Mouse (Mus musculus): ENCODE data around the gene Lpcat2. TPM values are rescaled to one million over a fixed set of nuclear protein-coding genes. Genes with fewer than 3 reads are reported as not detected.

Lpcat2 gene
- polyA plus RNA-seq, 1 experiment from 2014 or later, result 8.5 TPM

DNA sequence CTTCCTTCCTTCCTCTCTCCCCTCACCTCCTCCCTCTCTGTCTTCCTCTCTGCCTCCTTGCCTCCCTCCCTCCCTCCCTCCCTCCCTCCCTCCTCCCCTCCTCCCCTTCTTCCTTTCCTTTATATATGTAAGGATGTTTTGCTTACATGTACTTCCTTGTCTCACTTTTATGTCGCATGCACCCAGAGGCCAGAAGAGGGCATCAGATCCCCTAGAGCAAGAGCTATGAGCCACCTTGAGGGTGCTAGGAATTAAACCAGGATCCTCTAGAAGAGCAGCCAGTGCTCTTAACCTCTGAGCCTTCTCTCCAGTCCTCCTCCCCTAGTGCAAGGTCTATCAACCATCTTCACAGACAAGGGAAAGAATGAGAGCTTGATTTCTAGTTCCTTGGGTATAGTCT is 40.9 kb downstream of the Lpcat2 start:
- no peak for ATAC-seq (ENCODE audit: insufficient number of reproducible peaks, low FRiP score, low TSS enrichment, low read depth)
- H3K36me3 ChIP-seq (ENCODE audit: control insufficient read depth, insufficient read depth, low read length), result no peaks in the 10 kb centered on the region
- H3K9me3 ChIP-seq (ENCODE audit: control insufficient read depth, low read length), result no peaks in the 10 kb centered on the region
- H3K4me3 ChIP-seq (ENCODE audit: low read depth, low read length), result no peak overlapping the region
- no peaks in the 10 kb centered on the region for H3K4me1 ChIP-seq (ENCODE audit: control insufficient read depth, insufficient read depth, low read length)
- DNase-seq (ENCODE audit: low spot score), result no peak
- no peak overlapping the region for H3K9ac ChIP-seq (ENCODE audit: low read length)
- WGBS, result 83% methylated on average over 1 of the region's 1 CpGs
- H3K27me3 ChIP-seq (ENCODE audit: control insufficient read depth, insufficient read depth, low read length), result no peaks in the 10 kb centered on the region
- no peak overlapping the region for H3K27ac ChIP-seq (replicated peaks; ENCODE audit: low read depth, low read length)
- H3K4me2 ChIP-seq (ENCODE audit: low read depth, severe bottlenecking), result no peak overlapping the region

DNA sequence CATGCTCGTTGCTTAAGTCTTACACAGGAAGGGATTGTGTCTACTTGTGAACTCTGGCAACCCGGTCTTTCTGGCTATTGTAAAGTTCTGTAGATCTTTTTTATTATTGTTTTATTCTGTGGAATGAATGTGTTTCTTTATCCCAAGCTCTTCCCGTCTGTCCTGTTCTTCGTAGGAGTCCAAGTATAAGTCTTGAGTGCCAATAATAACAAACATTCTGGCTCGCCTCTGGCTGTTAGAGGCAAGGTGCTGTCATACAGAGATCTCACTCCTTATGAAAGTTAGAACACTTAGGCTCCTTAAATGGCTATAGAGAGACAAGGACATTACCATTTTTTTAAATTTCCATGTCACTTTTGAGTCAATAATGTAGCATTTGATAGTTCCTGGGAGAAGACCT is 41.5 kb downstream of the Lpcat2 start:
- H3K27me3 ChIP-seq (ENCODE audit: control insufficient read depth, insufficient read depth, low read length), result no peaks in the 10 kb centered on the region
- H3K4me3 ChIP-seq (ENCODE audit: low read depth, low read length), result no peak overlapping the region
- no peaks in the 10 kb centered on the region for H3K36me3 ChIP-seq (ENCODE audit: control insufficient read depth, insufficient read depth, low read length)
- DNase-seq (ENCODE audit: low spot score) (no peak), ATAC-seq (ENCODE audit: insufficient number of reproducible peaks, low FRiP score, low TSS enrichment, low read depth) (no peak)
- H3K27ac ChIP-seq (replicated peaks; ENCODE audit: low read depth, low read length), result no peak overlapping the region
- no peak overlapping the region for H3K4me2 ChIP-seq (ENCODE audit: low read depth, severe bottlenecking)
- H3K9ac ChIP-seq (ENCODE audit: low read length), result no peak overlapping the region
- H3K9me3 ChIP-seq (ENCODE audit: control insufficient read depth, low read length), result no peaks in the 10 kb centered on the region
- no peaks in the 10 kb centered on the region for H3K4me1 ChIP-seq (ENCODE audit: control insufficient read depth, insufficient read depth, low read length)
- 89% methylated on average over 5 of the region's 5 CpGs for WGBS

DNA sequence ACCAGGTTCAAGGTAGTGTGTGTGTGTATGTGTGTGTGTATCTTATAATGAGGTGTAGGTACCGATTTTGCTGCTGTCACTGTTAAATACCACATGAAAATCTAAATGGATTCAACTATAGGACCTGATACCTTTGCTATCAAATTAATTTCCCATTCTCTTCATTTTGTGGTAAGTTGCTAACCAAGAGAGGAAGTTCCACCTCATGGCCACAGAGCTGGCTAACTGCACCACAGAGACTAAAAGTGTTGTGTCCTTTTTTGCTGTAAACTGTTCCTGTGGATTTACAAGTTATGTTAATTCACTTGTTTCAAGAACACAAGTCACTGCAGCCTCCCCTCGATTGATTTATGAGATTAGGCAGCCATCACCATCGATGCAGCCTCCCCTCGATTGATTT is 42.7 kb downstream of the Lpcat2 start:
- Histone ChIP-seq H3K27me3 (ENCODE audit: control insufficient read depth, insufficient read depth, low read length) (no peaks in the 10 kb centered on the region), H3K9me3 (ENCODE audit: control insufficient read depth, low read length) (no peaks in the 10 kb centered on the region), H3K4me1 (ENCODE audit: control insufficient read depth, insufficient read depth, low read length) (no peaks in the 10 kb centered on the region), H3K36me3 (ENCODE audit: control insufficient read depth, insufficient read depth, low read length) (no peaks in the 10 kb centered on the region), H3K4me2 (ENCODE audit: low read depth, severe bottlenecking) (no peak overlapping the region), H3K4me3 (ENCODE audit: low read depth, low read length) (no peak overlapping the region), H3K9ac (ENCODE audit: low read length) (no peak overlapping the region), H3K27ac (replicated peaks; ENCODE audit: low read depth, low read length) (no peak overlapping the region)
- 83% methylated on average over 4 of the region's 4 CpGs for WGBS
- no peak for DNase-seq (ENCODE audit: low spot score)
- ATAC-seq (ENCODE audit: insufficient number of reproducible peaks, low FRiP score, low TSS enrichment, low read depth), result no peak

DNA sequence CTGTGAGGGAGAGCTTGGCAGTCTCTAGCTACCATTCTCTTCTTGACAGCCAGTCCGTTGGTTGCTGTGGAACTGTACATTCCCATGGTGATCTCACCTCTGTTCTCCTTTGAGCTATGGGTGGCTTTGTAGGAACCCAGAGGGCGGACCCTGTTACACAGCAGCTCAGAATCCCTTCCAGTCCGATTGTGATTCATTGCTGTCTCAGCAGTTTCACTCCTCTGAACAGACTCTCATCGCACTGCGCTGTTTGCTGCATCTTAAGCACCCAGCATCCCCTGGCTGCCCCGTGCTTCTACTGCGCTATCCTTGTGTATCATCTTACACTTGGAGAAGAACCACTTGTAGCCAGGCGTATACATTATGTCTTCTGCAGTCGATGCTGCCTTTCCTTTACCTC is 44.5 kb downstream of the Lpcat2 start:
- no peak for DNase-seq (ENCODE audit: low spot score)
- H3K27me3 ChIP-seq (ENCODE audit: control insufficient read depth, insufficient read depth, low read length), result no peaks in the 10 kb centered on the region
- H3K36me3 ChIP-seq (ENCODE audit: control insufficient read depth, insufficient read depth, low read length), result no peaks in the 10 kb centered on the region
- WGBS, result 88% methylated on average over 9 of the region's 9 CpGs
- no peak overlapping the region for H3K4me3 ChIP-seq (ENCODE audit: low read depth, low read length)
- no peaks in the 10 kb centered on the region for H3K4me1 ChIP-seq (ENCODE audit: control insufficient read depth, insufficient read depth, low read length)
- no peak overlapping the region for H3K9ac ChIP-seq (ENCODE audit: low read length)
- no peak for ATAC-seq (ENCODE audit: insufficient number of reproducible peaks, low FRiP score, low TSS enrichment, low read depth)
- no peak overlapping the region for H3K4me2 ChIP-seq (ENCODE audit: low read depth, severe bottlenecking)
- H3K9me3 ChIP-seq (ENCODE audit: control insufficient read depth, low read length), result no peaks in the 10 kb centered on the region
- no peak overlapping the region for H3K27ac ChIP-seq (replicated peaks; ENCODE audit: low read depth, low read length)

DNA sequence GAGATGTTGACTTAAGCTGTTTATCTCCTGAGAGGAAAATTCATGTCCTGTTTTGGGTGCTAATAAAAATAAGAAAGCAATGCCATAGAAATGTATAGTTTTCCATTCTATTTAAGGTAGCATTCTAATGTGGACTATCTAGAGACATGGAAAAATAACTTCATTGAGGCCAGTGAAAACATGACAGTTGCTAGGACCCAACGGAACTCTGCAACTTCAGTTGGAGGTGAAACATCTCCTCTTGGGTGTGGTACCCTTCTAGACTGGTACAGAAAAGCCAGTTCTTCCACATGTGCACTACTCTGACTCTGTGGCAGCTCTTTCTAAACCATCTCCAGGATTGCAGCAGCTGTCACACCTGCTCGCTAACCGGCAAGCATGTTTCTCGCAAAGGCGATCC is 46.0 kb downstream of the Lpcat2 start, which contains the start of gene Capns2:
Gene Capns2 (plus strand): TSS at position 301 of the 400 bp plus-strand sequence.
- no peaks in the 10 kb centered on the region for H3K27me3 ChIP-seq (ENCODE audit: control insufficient read depth, insufficient read depth, low read length)
- DNase-seq (ENCODE audit: low spot score) (no peak), ATAC-seq (ENCODE audit: insufficient number of reproducible peaks, low FRiP score, low TSS enrichment, low read depth) (no peak)
- H3K4me1 ChIP-seq (ENCODE audit: control insufficient read depth, insufficient read depth, low read length), result no peaks in the 10 kb centered on the region
- 97% methylated on average over 5 of the region's 5 CpGs for WGBS
- no peak within 1 kb of the TSS for H3K9ac ChIP-seq (ENCODE audit: low read length)
- H3K27ac ChIP-seq (replicated peaks; ENCODE audit: low read depth, low read length), result no peak within 1 kb of the TSS
- no peaks in the 10 kb centered on the region for H3K9me3 ChIP-seq (ENCODE audit: control insufficient read depth, low read length)
- H3K4me2 ChIP-seq (ENCODE audit: low read depth, severe bottlenecking), result no peak within 1 kb of the TSS
- H3K36me3 ChIP-seq (ENCODE audit: control insufficient read depth, insufficient read depth, low read length), result no peaks in the 10 kb centered on the region
- no peak within 1 kb of the TSS for H3K4me3 ChIP-seq (ENCODE audit: low read depth, low read length)

DNA sequence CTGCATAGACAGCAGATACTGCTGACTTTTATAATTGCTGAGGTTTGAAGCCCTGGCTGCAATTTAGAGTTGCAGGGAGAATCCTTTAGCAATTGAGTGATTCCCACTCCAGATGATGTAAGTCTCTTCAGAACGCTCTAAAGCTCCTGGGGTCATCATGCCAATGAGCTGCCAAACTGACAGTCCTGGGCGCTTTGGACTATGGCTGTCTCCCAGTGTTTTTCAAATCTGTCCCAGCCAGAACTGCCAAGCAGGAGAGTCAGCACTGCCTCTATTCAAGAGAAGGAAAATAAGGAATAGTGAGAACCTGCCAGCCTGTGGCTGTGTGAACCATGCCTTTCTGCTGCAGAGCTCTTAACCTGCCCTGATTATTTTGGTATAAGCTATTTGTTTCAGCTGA is 47.8 kb downstream of the Lpcat2 start:
- Histone ChIP-seq H3K27me3 (ENCODE audit: control insufficient read depth, insufficient read depth, low read length) (no peaks in the 10 kb centered on the region), H3K4me3 (ENCODE audit: low read depth, low read length) (no peak overlapping the region), H3K9me3 (ENCODE audit: control insufficient read depth, low read length) (no peaks in the 10 kb centered on the region), H3K9ac (ENCODE audit: low read length) (no peak overlapping the region), H3K4me1 (ENCODE audit: control insufficient read depth, insufficient read depth, low read length) (no peaks in the 10 kb centered on the region), H3K27ac (replicated peaks; ENCODE audit: low read depth, low read length) (no peak overlapping the region), H3K4me2 (ENCODE audit: low read depth, severe bottlenecking) (no peak overlapping the region), H3K36me3 (ENCODE audit: control insufficient read depth, insufficient read depth, low read length) (no peaks in the 10 kb centered on the region)
- 93% methylated on average over 2 of the region's 2 CpGs for WGBS
- ATAC-seq (ENCODE audit: insufficient number of reproducible peaks, low FRiP score, low TSS enrichment, low read depth) (no peak), DNase-seq (ENCODE audit: low spot score) (no peak)

DNA sequence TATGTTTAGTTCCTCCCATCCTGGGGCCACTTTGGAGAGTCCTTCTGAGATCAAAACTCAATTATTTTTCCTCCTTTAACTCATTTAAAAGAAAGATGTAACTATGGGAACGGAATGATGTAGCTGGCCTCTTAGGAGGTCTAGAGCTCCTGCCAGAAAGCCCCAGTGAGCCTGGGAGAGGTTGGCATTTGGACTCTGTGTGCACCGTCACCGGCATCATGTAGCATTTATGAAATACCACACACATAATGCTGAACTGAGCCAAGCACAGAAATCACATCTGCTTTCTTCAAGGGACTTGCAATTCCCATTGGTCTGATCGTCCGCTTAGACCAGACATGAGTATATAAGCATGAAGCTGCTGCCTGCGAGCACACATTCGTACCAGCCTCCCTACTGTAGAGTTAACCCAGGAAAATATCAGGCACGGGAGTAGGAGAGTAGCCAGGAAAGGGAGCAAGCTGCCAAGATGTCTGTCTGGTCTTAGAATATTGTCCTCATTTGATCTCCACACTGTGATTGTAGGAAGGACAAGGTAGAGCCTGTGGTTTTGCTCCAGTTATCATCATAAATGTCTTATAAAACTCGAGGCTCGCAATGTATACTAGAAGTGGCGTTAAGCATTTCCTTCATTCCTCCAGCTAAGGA is 48.5 kb downstream of the Lpcat2 start:
- Histone ChIP-seq H3K36me3 (ENCODE audit: control insufficient read depth, insufficient read depth, low read length) (no peaks in the 10 kb centered on the region), H3K4me3 (ENCODE audit: low read depth, low read length) (no peak overlapping the region), H3K9ac (ENCODE audit: low read length) (no peak overlapping the region), H3K9me3 (ENCODE audit: control insufficient read depth, low read length) (no peaks in the 10 kb centered on the region), H3K27ac (replicated peaks; ENCODE audit: low read depth, low read length) (no peak overlapping the region), H3K27me3 (ENCODE audit: control insufficient read depth, insufficient read depth, low read length) (no peaks in the 10 kb centered on the region), H3K4me1 (ENCODE audit: control insufficient read depth, insufficient read depth, low read length) (no peaks in the 10 kb centered on the region), H3K4me2 (ENCODE audit: low read depth, severe bottlenecking) (no peak overlapping the region)
- WGBS, result 93% methylated on average over 11 of the region's 11 CpGs
- no peak for DNase-seq (ENCODE audit: low spot score)
- ATAC-seq (ENCODE audit: insufficient number of reproducible peaks, low FRiP score, low TSS enrichment, low read depth), result no peak

DNA sequence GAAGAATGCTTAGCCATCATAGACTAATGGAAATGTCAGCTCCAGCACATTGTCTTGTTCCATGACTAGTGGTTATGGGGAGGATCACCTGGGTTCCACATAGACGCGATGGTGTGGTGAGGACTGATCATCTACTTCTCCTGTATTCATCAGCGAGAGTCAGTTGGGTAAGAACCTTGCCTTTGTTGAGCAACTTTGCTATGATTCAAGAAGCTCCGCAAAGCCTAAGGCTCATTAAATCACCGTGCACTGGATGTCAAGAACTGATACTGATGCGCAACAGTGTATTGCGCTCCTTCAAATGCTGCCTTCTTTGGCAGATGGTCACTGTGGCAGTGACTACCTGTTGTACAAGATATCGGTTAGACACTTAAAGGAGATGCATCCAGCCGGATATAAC is 51.4 kb downstream of the Lpcat2 start:
- WGBS, result 96% methylated on average over 9 of the region's 9 CpGs
- H3K27me3 ChIP-seq (ENCODE audit: control insufficient read depth, insufficient read depth, low read length), result no peaks in the 10 kb centered on the region
- H3K4me3 ChIP-seq (ENCODE audit: low read depth, low read length), result no peak overlapping the region
- ATAC-seq (ENCODE audit: insufficient number of reproducible peaks, low FRiP score, low TSS enrichment, low read depth), result no peak
- no peak overlapping the region for H3K9ac ChIP-seq (ENCODE audit: low read length)
- H3K4me1 ChIP-seq (ENCODE audit: control insufficient read depth, insufficient read depth, low read length), result no peaks in the 10 kb centered on the region
- no peaks in the 10 kb centered on the region for H3K9me3 ChIP-seq (ENCODE audit: control insufficient read depth, low read length)
- no peaks in the 10 kb centered on the region for H3K36me3 ChIP-seq (ENCODE audit: control insufficient read depth, insufficient read depth, low read length)
- DNase-seq (ENCODE audit: low spot score), result no peak
- H3K4me2 ChIP-seq (ENCODE audit: low read depth, severe bottlenecking), result no peak overlapping the region
- H3K27ac ChIP-seq (replicated peaks; ENCODE audit: low read depth, low read length), result no peak overlapping the region

DNA sequence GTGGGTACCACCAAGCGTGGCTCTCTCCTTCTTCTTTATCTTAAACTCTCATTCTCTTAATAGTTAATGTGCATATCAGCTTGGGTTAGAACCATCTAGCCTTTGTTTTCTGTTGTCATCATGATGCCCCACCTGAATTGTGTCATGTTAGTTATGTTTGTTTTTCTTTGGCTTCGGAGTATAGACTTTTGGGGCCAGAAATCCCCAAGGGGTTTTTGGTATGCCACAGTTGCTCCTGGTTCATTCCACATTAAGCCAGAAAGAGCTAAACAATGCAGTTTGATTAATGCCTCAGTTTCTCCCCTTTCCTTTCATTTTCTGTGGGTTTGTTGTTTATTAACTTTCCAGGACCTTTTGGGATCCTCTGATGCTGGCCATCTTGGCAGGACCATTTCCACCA is 53.3 kb downstream of the Lpcat2 start:
- no peaks in the 10 kb centered on the region for H3K36me3 ChIP-seq (ENCODE audit: control insufficient read depth, insufficient read depth, low read length)
- H3K27ac ChIP-seq (replicated peaks; ENCODE audit: low read depth, low read length), result no peak overlapping the region
- 97% methylated on average over 2 of the region's 2 CpGs for WGBS
- no peaks in the 10 kb centered on the region for H3K9me3 ChIP-seq (ENCODE audit: control insufficient read depth, low read length)
- DNase-seq (ENCODE audit: low spot score) (no peak), ATAC-seq (ENCODE audit: insufficient number of reproducible peaks, low FRiP score, low TSS enrichment, low read depth) (no peak)
- no peaks in the 10 kb centered on the region for H3K27me3 ChIP-seq (ENCODE audit: control insufficient read depth, insufficient read depth, low read length)
- no peak overlapping the region for H3K9ac ChIP-seq (ENCODE audit: low read length)
- no peak overlapping the region for H3K4me3 ChIP-seq (ENCODE audit: low read depth, low read length)
- no peaks in the 10 kb centered on the region for H3K4me1 ChIP-seq (ENCODE audit: control insufficient read depth, insufficient read depth, low read length)
- H3K4me2 ChIP-seq (ENCODE audit: low read depth, severe bottlenecking), result no peak overlapping the region
